Mouse (Mus musculus) erythroblast, embryonic 14.5 days (primary cell): ENCODE results near the gene 1500015O10Rik.

Source experiments
- GATA1 ChIP-seq: IDR thresholded peaks from 2 replicates; pipeline ENCODE4 v1.6.1; 2012; ENCODE audit warnings: low read length, inconsistent platforms, mixed read lengths
- TAL1 ChIP-seq: IDR thresholded peaks from 3 replicates; pipeline ENCODE4 v1.6.1; 2012; ENCODE audit warnings: low read length, inconsistent platforms, mixed read lengths

DNA sequence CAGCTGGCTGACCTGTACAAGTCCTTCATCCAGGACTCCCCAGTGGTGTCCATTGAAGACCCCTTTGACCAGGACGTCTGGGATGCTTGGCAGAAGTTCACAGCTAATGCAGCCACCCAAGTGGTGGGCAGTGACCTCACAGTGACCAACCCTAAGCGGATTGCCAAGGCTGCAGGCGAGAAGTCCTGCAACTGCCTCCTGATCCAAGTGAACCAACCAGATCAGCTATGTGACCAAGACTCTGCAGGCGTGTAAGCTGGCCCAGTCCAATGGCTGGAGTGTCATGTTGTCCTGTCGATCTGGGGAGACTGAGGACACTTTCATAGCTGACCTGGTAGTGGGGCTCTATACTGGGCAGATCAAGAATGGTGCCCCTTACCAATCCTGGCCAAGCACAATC lies 56.3 kb downstream of the 1500015O10Rik start:
- no peak for TF ChIP-seq GATA1
- no peak for TF ChIP-seq TAL1
